Mouse (Mus musculus) heart, postnatal 0 days (tissue): ENCODE results near the gene Mbnl2.

Experiments
- CTCF ChIP-seq: IDR thresholded peaks from 2 replicates; pipeline ENCODE4 v1.5.1; 2016; ENCODE audit warnings: antibody characterized with exemption, control low read depth, low read depth
- EP300 ChIP-seq: IDR thresholded peaks from 2 replicates; pipeline ENCODE4 v1.6.1; 2016; ENCODE audit warnings: antibody characterized with exemption, low read depth

DNA sequence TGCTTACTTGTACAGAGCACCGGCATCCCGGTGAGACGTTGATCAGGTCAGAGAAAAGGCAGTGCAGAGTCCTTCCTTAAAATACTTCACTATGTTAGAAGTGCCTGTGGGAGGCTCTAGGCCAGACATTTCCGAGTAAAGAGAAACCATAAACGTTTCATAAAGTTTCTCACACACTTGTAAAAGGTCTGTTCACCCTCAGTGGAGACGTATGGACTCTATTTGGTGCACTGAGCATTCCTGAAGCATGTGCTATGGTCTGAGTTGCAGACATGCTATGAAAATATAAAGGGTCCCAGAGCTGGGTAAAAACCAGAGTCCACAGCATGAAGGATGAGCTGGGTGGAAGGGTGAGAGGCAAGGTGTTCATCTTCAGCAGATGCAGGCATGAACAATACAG lies 124.1 kb downstream of the Mbnl2 start:
- no peak for TF ChIP-seq CTCF
- TF ChIP-seq EP300, result no peak
